Mouse (Mus musculus) gastrocnemius, postnatal 36 days (tissue): ENCODE results near the gene Heatr5a. TPM values are rescaled to one million over a fixed set of nuclear protein-coding genes. Genes with fewer than 3 reads are reported as not detected.

Experiments used
- total RNA-seq, 2 experiments: library from RNA; stranded (reverse); gene quantifications; 2 replicates each; pipeline ENCODE4 v1.2.3; 2021

Heatr5a gene
- total RNA-seq, 2 experiments from 2014 or later: 14.5 to 15.2 TPM

Other genes with a start within 250 kb of the Heatr5a start
- 10 to 100 TPM; 80.6 to 97.8 TPM for gene Hectd1, start 141.8 kb downstream of the Heatr5a start, total RNA-seq
- 1 to 10 TPM; 3.6 to 3.9 TPM for gene Dtd2, start 35.2 kb upstream of the Heatr5a start, total RNA-seq
- gene Gpr33, start 56.7 kb upstream of the Heatr5a start, total RNA-seq: not detected
- gene Nubpl, start 126.4 kb upstream of the Heatr5a start, total RNA-seq: 1 to 10 TPM; 4.5 to 5.8 TPM